Mouse (Mus musculus): ENCODE results near the gene Atp2a1. TPM values are rescaled to one million over a fixed set of nuclear protein-coding genes. Genes with fewer than 3 reads are reported as not detected.
A peak's percentile ranks its signal among the peaks of the same experiment; 100 is the strongest.
"Not testable (repeated sequence)": the region's sequence is repeated elsewhere in the genome, so short reads cannot be mapped to it uniquely, and the experiment has no call there.

Gene Atp2a1
- polyA plus RNA-seq (2015; fragmentation: Nextera tagmentation; extraction: Ambion mirVana), result 3.1 and 4.2 TPM in 2 replicates

DNA sequence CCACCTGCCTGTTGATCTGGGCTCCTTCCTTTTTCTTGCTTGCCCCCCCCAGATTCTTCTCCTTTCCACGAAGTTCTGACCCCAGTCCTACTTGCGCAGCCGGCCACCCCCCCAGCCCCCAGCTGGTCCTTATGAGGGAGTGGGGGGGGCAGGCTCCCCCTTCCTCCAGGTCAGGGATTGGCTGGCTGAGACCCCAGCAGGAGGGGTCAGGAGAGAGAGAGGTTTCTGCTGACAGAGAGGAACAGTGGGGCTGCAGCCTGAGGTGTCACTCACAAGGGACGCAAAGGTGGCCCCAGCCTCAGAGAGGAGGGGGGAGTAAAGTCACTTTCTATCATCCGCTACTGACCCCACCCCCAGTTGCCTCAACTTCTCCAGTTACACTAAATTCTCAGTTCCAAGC, at the start of gene Atp2a1:
Gene Atp2a1 (minus strand): TSS at position 105 of the 400 bp plus-strand sequence.
- DNase-seq (ENCODE audit: low spot score), result no peak

DNA sequence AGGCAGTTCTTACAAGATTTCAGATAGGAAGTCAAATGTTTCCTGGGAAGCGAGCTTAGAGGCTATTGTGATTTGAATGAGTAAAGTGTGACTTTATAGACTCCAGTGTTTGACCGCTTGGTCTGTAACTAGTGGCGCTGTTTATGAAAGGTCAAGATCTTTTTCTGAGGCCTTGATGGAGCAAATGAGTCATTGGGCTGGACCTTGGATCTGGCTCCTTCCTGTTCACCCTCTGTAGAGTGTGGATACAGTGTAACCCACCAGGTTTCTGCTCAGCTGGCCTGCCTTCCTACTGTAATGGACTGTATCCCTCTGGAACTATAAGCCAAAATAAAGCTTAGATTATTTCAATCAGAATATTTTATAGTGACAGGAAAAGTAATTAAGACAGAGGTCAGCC, 48.4 kb upstream of the Atp2a1 start:
- DNase-seq (ENCODE audit: low spot score), result no peak

DNA sequence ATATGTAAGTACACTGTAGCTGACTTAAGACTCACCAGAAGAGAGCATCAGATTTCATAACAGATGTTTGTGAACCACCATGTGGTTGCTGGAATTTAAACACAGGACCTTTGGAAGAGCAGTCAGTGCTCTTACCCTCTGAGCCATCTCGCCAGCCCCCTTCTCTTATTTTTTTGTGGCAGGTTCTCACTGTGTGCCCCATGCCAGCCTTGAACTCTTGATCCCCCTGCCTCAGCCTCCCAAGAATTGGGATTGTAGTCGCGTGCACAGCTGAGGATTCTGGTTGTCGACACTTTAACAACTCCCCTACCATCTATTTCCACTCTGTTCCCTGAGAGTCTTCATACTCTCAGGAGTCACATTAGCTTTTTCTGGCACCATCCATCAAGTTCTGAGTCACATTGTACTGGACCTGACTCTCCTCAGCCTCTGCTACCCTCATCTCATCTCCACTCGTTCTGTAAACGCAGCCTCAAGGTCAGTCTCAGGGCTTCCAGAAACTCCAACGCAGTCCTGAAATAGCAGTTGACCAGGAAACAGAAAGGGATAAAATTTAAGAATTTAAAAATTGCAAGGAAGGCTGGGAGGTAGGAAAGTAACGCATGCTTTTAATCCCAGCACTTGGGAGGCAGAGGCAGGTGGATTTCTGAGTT, 44.3 kb upstream of the Atp2a1 start:
- no peak for DNase-seq (ENCODE audit: low spot score)

DNA sequence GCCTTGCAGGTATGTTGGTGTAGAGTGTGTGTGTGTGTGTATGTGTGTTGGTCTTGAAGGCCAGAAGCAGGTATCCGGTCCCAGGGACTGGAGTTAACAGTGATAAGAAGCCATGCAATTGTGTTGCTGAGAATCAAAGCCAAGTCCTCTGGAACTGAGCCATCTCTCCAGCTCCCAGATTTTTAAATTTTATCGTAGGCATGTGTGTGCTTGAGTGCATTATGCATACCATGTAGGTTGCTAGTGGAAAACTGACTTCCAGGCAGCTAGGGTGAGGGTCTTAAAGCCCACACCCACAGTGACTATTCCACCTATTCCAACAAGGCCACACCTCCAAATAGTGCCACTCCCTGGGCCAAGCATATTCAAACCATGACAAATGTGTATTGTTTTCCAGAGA, 42.0 kb upstream of the Atp2a1 start:
- no peak for DNase-seq (ENCODE audit: low spot score)

DNA sequence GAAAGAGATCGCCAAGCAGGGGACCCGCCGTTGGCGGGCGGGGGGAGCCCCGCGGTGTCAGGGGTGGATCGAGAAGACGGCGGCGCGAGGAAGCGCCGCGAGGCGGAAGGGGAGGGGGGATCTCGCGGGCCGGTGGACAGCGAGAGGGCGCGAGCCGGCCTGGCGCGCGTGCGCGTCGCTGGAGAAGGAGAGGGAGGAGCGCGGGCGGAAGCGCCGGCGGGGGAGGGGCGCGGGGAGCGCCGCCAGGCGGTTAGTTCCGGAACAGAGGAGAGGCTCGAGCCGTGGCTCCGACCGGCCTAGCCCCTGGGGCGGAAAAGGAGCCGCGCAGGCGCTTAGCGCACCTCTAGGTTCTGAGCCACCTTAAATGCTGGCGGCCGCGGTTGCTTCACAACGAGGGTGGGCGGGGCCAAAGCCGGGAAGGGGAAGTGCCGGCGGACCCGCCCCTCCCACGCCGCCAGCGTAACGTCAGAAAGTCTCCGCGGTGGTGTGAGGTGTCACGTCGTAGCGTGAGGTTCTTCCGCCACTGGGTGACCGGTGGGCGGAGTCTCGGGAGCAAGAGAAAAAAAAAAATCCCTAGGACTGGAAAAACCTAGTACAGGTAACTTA, 40.5 kb upstream of the Atp2a1 start, which contains the start of gene Atxn2l:
Gene Atxn2l (minus strand): TSS at position 165 of the 606 bp plus-strand sequence.
- DNase-seq (ENCODE audit: low spot score), result peak; percentile 100

DNA sequence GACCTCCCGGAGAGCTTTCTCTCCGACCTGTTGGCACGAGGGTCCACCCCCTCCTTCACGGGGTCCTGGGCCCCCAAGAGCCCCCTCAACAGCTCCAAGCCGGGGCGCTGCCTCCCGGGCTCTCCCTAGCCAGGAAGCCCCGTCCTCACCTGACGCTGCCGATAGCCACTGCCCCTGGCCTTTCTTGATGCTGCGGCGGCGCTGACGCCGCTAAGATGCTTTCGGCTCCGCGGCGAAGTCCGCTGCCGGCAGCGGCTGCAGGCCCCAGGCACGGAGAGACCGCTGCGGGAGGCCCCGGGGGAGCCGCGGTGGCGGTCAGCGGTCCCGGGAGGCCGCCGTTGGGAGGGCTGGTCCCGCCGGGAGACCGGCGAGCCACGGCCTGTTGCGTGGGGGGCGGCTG, 39.8 kb upstream of the Atp2a1 start:
- DNase-seq (ENCODE audit: low spot score), result no peak

DNA sequence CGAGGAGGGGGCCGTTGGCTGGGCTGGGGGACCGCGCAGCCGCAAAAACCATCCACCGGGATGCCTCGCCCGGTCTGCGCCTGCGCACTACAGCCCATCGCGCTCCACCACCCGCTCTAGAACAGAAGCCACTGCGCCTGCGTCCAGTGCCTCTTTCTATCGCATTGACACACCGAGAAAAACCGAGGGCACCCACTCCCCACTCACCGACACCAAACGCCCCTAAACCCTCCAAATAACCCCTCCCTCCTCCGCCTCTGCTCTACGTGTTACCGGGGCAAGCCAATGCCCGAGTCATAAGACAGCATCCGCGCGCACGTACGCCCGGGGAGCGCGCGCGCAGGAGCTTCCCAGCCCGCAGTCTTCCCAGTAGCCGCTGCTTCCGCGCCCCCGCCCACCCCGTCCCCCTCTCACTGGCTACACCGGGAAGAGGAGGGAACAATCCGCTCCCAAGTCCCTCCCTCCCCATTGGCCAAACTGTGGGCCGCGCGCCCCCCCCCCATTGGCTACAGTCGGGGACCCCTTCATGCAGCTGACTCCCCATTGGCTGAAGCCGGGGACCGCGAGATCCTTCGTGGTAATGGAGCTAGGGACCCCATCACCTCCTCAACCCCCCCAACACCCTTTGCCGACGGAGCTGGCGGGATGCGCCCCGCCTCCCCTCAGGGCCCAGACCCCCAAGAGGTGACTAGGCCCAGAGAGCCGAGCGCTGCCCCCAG, 39.3 kb upstream of the Atp2a1 start:
- peak; percentile 94 for DNase-seq (ENCODE audit: low spot score)

DNA sequence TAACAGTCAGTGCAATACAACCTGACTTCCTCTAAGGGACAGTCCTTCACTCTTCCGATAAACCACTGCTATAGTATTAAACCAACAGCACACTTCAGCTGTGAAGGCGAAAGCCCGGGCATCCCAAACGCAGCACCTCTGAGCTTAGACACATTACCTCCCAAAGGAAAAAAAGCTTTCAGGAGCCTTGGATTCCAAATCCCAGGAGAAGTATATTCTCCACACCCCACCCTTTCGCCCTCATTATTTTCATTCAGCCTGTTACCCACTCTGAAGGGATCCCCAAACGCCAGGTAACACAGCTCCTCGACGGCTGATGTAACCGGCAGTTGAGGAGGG, 38.7 kb upstream of the Atp2a1 start:
- DNase-seq (ENCODE audit: low spot score), result no peak

DNA sequence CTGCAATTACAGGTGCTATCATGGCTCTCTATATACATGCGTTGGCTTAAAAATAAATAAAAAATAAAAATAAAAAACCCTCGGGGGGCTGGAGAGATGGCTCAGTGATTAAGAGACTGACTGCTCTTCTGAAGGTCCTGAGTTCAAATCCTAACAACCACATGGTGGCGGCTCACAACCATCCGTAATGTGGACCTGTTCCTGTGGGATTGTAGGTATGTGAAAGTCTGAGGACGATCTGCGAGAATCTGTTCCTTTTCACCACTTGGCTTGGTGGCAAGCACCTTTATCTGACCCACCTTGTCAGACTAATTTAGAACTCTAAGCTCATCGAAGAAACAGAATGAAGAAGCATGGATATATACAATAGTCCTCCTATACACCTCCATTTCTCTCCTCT, 36.5 kb upstream of the Atp2a1 start:
- no peak for DNase-seq (ENCODE audit: low spot score)

DNA sequence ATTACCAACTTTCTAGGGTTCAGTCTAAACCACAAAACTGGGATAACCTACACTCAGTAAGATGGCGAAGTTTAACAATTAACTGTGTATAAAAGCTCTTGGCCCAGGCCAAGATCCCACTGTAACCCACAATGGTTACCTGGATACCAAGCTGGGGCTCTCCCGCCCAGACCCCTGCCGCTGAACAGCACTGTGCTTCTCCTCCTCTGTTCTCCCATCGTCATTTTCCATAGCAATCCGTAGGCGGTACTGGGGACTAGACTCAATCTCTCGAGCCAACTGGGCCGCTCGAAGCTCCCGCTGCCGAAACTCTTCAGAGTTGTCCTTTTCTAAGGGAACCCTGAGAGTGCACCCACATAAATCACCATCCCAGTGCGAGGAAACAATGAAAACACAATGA, 35.1 kb upstream of the Atp2a1 start:
- no peak for DNase-seq (ENCODE audit: low spot score)

DNA sequence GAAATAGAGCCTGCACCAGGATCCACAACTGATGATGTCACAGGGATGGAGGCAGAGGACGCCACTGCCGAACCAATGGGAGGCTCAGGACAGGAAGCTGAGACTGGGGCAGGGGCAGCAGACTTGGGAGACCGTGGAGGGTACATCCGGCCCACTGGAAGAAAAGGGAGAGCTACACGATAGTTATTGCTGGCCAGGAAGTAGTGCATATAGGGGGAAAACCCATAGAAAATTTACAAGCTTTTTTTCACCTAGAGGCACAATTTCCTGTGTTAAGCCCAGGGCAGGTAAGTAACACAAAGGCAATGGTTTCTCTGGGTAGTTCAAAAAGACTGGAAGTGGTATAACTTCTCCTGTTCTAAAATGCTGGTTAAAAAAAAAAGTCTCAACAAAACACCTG, 33.6 kb upstream of the Atp2a1 start:
- no peak for DNase-seq (ENCODE audit: low spot score)

DNA sequence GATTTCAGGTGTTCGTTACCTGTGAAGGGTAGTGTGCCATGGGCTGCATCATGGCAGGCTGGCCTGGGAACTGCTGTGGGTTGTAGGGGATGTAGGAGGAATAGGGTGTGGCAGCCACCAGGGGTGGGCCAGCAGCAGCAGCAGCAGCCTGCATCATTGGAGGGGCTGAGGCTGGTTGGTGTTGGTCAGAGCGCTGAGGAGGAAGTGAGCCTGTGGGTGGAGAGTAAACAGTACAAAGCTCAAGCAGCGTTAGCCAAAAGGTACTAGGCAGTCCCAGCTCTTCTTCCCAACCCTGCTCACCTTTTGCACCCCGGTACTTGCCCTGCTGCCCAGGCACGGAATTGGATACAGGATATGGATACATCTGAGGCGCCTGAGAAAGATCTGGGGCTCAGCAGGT, 31.2 kb upstream of the Atp2a1 start:
- no peak for DNase-seq (ENCODE audit: low spot score)

DNA sequence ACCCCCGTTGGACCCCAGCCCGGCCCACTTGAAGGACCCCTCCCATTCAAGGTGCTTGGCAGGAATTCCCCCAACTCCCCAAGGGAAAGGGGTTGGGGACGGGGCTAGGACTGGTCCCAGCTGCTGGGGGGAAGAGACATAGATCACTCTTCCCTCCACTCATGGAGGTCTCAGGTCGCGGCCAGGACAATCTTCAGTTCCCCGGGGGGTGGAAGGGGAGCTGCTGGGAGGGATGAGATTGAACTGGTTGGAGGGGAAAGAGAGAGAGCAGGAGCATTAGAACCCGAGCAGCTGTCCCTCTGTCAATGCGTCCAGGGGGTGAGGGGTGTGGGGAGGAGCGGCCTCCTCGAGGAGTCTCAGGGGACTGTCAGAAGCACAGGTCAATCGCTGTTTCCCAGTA, 29.1 kb upstream of the Atp2a1 start:
- DNase-seq (ENCODE audit: low spot score), result no peak

DNA sequence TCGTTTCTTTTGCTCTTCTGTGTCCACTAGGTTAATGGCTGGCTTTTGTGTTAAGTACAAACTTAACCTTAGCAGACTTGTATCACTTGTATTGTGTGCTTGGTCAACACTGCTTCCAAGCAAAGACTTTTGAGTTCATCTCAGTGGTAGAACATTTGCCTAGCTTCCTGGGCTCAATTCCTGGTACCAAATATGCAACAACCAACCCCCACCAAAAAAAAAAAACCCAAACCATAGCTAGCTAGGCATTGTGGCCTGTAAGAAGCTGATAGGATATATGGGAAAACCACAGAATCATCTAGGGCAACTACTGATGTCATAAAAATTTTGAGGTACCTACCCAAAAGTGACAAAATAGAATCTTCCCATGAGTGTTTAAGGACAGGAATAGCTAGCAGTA, 28.1 kb upstream of the Atp2a1 start:
- no peak for DNase-seq (ENCODE audit: low spot score)

DNA sequence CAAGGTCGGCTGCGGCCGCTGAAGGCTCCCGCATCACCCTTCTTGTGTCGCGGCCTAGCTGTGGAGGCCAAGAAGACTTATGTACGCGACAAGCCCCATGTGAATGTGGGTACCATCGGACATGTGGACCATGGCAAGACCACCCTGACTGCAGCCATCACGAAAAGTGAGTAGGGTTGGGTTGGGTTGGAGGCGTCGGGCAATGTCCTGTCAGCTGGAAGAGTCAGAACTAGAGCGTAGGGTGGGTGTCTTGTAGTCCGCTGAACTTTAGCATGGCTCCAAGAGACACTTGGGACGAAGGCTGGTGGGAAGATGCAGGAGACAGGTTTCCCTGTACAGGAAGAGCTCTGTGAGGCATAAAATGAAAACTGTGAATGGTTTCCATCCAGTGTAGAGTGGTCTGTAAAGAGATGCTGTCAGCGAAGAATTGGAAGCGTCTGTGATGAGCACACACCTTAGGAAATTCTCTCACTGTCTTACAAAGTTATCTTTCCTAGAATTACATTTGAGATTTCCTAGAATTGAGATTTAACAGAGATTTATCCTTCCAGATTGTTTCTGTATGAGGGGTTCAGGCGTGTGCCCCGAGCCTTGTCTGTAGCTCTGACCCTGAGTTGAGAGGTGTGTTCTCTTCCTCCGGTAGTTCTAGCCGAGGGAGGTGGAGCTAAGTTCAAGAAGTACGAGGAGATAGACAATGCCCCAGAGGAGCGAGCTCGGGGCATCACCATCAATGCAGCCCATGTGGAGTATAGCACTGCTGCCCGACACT, 24.9 kb upstream of the Atp2a1 start:
- DNase-seq (ENCODE audit: low spot score), result not testable (repeated sequence)

DNA sequence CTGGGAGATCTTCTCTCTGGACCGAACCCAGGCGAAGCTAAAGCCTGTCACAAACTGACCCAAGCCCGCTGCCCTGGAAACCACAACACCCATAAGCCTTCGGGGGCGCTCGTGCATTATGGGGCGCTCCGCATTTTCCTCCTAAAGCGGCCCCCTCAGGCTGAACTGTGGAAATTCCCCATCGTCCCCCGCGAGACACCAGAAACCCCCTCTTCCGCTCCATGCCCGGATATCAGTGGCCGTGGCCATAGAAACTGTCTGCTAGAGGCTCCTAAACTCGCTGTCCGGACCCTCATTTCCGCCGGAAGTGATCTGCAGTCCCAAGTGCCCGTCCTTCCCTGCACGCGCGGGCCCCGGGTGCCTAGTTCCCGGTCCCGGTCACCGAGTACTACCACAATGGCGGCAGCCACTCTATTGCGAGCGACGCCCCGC, 24.2 kb upstream of the Atp2a1 start, which contains the start of gene Tufm:
Gene Tufm (plus strand): TSS at position 310 of the 432 bp plus-strand sequence.
- DNase-seq (ENCODE audit: low spot score), result peak; percentile 95

DNA sequence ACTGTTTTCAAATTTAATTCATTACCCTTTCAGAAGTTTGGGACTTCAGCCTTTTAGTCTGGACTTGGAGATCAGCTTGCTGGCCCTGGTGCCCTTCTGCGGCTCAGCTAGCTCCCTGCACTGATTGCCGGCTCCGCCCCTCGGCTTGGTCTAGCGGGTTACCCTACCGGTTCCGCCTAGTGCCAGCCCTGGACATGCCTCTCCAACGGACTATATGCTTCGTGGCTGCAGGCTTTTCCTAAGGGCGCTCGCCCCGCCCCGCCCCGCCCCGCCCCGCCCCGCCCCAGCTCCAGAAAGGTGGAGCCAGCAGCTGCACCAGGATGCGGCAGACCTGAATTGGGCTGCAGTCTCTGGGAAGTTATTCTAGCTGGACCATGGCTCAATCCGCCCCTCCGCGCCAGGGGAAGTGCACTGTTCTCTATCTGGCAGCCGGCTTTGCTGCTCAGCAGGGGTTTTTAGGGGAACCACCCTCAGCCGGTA, 19.5 kb upstream of the Atp2a1 start:
- DNase-seq (ENCODE audit: low spot score), result peak; percentile 26

DNA sequence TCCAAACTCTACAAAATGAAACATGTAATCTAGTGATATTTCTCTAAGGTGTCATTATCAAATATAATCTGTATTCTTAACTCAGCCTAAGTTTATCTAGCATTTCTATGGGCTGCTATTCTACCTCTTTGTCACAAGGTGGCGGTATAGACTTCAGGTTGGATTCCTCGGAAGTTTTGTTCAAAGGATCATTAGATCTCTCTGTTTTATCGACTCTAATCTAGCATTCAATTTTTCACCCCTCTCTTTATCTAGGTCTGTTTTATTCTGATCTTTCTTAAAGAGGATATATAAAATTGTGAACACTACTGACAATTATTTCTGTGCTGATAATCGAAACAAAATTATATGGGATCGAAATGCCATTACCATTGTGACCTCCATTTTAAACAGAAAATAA, 18.8 kb upstream of the Atp2a1 start:
- DNase-seq (ENCODE audit: low spot score), result peak; percentile 52

DNA sequence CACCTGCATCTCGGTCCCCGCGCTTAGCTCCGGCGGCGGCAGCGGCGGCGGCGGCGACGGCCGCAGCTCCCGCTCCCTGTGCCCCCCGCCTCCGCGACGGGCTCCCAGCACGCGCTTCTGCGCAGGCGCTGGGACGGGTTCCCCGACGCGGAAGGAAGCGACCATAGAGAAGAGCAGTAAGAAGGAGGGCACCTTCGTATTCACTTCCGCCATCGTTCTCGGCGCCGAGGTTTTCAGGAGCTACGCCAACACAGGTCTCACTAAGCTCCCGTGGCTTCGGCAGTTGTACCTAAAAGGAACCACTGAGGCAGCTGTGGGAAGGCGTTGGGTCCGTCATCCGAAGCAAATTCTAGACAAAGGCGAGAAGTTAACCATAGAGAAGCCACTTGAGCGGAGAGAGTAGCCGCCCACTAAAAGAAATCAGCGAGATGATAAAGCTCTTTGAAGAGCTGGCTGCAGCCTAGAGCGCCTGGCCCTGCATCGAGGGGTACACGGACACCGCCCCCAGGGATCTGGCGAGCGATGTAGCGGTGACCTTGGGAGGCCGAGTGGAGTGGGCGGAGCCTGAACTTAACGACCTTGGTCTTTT, 12.2 kb upstream of the Atp2a1 start, which contains the start of gene Sh2b1:
Gene Sh2b1 (minus strand): TSS at position 432 of the 589 bp plus-strand sequence.
- DNase-seq (ENCODE audit: low spot score), result peak; percentile 97

DNA sequence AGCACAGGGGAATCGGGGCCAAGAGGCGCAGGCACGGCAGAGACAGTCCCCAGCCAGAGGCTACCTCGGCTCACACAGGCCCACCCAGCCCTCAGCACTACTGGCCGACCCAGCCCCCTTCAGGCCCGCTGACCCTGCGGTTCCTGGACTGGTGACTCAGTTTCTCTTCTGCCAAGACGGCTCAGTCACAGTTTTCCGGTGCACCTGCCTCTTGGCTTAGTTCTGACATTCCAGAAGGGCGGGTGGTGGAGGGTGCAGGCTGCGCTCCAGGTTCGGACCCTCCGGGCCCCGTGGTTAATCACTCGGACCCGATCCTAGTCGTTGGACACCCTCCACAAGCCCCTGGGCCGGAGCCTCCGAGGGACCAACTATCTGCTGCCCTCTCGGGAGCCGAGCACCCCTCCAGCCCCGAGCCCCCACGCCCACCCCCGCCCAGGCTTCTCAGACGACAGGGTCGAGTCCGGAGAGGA, 11.6 kb upstream of the Atp2a1 start:
- DNase-seq (ENCODE audit: low spot score), result no peak

Measured in thymus, postnatal 0 days (tissue).